Comparison of ENCODE assay signal across 27 mouse cellular contexts in genomic region chr7:46983280-46983679, GRCm38 (mm10). TPM values are rescaled to one million over a fixed set of nuclear protein-coding genes. Genes with fewer than 3 reads are reported as not detected.
DNase-seq lines count a peak whose midpoint lies in the region; TF ChIP-seq lines count a peak whose summit lies in the region.
"Had no signal": no experiment of that assay in that cellular context is flagged by ENCODE, and none has a peak within 500 bp of the region (broad histone marks: within the 10 kb centered on the region; RNA-seq: fewer than 3 reads in every experiment).

Gene Gm9999 (plus strand): TSS chr7:46983580.

- TF ChIP-seq EP300 in MEL (IDR thresholded peaks at IDR 0.05; ENCODE audit: low read depth in 1 of 2, low read length in 2 of 2), result no peak

- TF ChIP-seq POLR2A in testis, adult 2 months (IDR thresholded peaks at IDR 0.05; ENCODE audit: control insufficient read depth, low read depth, low read length), result no peak
- no peak for TF ChIP-seq POLR2A in MEL (IDR thresholded peaks at IDR 0.05; ENCODE audit: control insufficient read depth in 1 of 2, insufficient read depth in 1 of 2, low read depth in 1 of 2, low read length in 2 of 2, poor library complexity in 1 of 2)

- no peaks in the 10 kb centered on the region for H3K4me1 ChIP-seq in testis, adult 2 months (ENCODE audit: control insufficient read depth, insufficient read depth, low read length)
- H3K4me1 ChIP-seq in MEL (ENCODE audit: control insufficient read depth in 1 of 2, insufficient read depth in 2 of 2, low read length in 2 of 2), result no peaks in the 10 kb centered on the region

- no peaks in the 10 kb centered on the region for H3K9me3 ChIP-seq in MEL (replicated peaks; ENCODE audit: insufficient read depth, low read length)
- H3K9me3 ChIP-seq: G1E had no signal

- TF ChIP-seq RAD21 in MEL (IDR thresholded peaks at IDR 0.05; ENCODE audit: low read depth, low read length), result no peak

- no peaks in the 10 kb centered on the region for H3K36me3 ChIP-seq in testis, adult 2 months (ENCODE audit: control insufficient read depth, insufficient read depth, low read length)
- H3K36me3 ChIP-seq in C2C12 (ENCODE audit: control insufficient read depth, insufficient read depth) (no peaks in the 10 kb centered on the region), MEL (ENCODE audit: control insufficient read depth in 1 of 2, insufficient read depth in 2 of 2, low read length in 2 of 2) (no peaks in the 10 kb centered on the region)
- H3K36me3 ChIP-seq: G1E had no signal

- peak within 1 kb of the TSS; percentile 61 for H3K27ac ChIP-seq in testis, adult 2 months (ENCODE audit: control insufficient read depth, insufficient read depth, low read depth, low read length)
- no peak within 1 kb of the TSS for H3K27ac ChIP-seq in MEL (ENCODE audit: control insufficient read depth, low read depth, low read length)

- H3K27me3 ChIP-seq in testis, adult 2 months (ENCODE audit: control insufficient read depth, insufficient read depth, low read length), result no peaks in the 10 kb centered on the region
- H3K27me3 ChIP-seq in C2C12 (ENCODE audit: control insufficient read depth, insufficient read depth, insufficient read length), result no peaks in the 10 kb centered on the region
- peaks cover 0 to 3% of the 10 kb centered on the region in 2 experiments; a peak in 2 of 4 replicates for H3K27me3 ChIP-seq in MEL (ENCODE audit: control insufficient read depth in 1 of 2, insufficient read depth in 2 of 2, low read length in 2 of 2)
- H3K27me3 ChIP-seq: CH12.LX, Patski had no signal

- no peaks in the 10 kb centered on the region for H3K79me3 ChIP-seq in C2C12 (ENCODE audit: low read depth)

- H3K4me3 ChIP-seq in testis, adult 2 months (ENCODE audit: control insufficient read depth, low read depth, low read length), result peak within 1 kb of the TSS; percentile 89
- H3K4me3 ChIP-seq in C2C12 (ENCODE audit: insufficient read depth, poor library complexity, severe bottlenecking), result no peak within 1 kb of the TSS
- no peak within 1 kb of the TSS for H3K4me3 ChIP-seq in MEL (ENCODE audit: control insufficient read depth in 1 of 2, insufficient read depth in 1 of 2, low read depth in 2 of 2, low read length in 2 of 2)

- DNase-seq in testis, postnatal 14 days (ENCODE audit: low spot score), result no peak
- no peak for DNase-seq in MEL (ENCODE audit: low read depth, low spot score)
- DNase-seq in left cerebral cortex, adult 18-20 months (ENCODE audit: low spot score in 2 of 2), result no peak
- DNase-seq in thymus, adult 18-20 months, result no peak
- DNase-seq: adrenal gland, adult 2 months; adrenal gland, adult 8-10 months; adrenal gland, postnatal 10 days; adrenal gland, postnatal 14 days; adrenal gland, postnatal 25 days; adrenal gland, postnatal 36 days; B cell, adult 2 months; cerebellum, adult 11 months; cerebellum, adult 11-12 months; cerebellum, adult 18-20 months; cerebellum, adult 2 months; cerebellum, adult 8-10 months had no signal

- no peaks in the 10 kb centered on the region for H3K79me2 ChIP-seq in C2C12 (ENCODE audit: control insufficient read depth, insufficient read depth)
- H3K79me2 ChIP-seq in MEL (ENCODE audit: control insufficient read depth, insufficient read depth, low read length, poor library complexity), result no peaks in the 10 kb centered on the region

- H3K9ac ChIP-seq in MEL (ENCODE audit: control insufficient read depth, low read depth, low read length, poor library complexity, severe bottlenecking), result no peak within 1 kb of the TSS

- H3ac ChIP-seq in C2C12 (ENCODE audit: control insufficient read depth, insufficient read length, low read depth), result no peak within 1 kb of the TSS

- no peak for TF ChIP-seq CTCF in testis, adult 2 months (IDR thresholded peaks at IDR 0.05; ENCODE audit: control insufficient read depth, insufficient read depth, insufficient replicate concordance, low read depth, low read length)
- TF ChIP-seq CTCF in C2C12 (IDR thresholded peaks at IDR 0.05; ENCODE audit: control insufficient read depth, insufficient read depth, insufficient read length) (no peak), MEL (IDR thresholded peaks at IDR 0.05 in 2 of 3, conservative IDR thresholded peaks at IDR 0.05 in 1 of 3; ENCODE audit: control insufficient read depth in 1 of 3, insufficient read depth in 1 of 3, low read depth in 2 of 3, low read length in 3 of 3, poor library complexity in 1 of 3, severe bottlenecking in 1 of 3) (no peak)

TF ChIP-seq in C2C12, 6 proteins besides CTCF, POLR2A, EP300 and RAD21:
- TF ChIP-seq USF1 (IDR thresholded peaks at IDR 0.05; ENCODE audit: low read depth) (peak; percentile 36), CEBPB (IDR thresholded peaks at IDR 0.05; ENCODE audit: low read depth) (no peak), MYOD1 (IDR thresholded peaks at IDR 0.05; ENCODE audit: control insufficient read depth, insufficient read length, low read depth) (no peak), MAX (IDR thresholded peaks at IDR 0.05) (no peak)

TF ChIP-seq in MEL, 35 proteins besides CTCF, POLR2A, EP300 and RAD21:
- TF ChIP-seq MAX (IDR thresholded peaks at IDR 0.05; ENCODE audit: low read length) (no peak), USF1 (IDR thresholded peaks at IDR 0.05; ENCODE audit: low read depth, low read length) (peak; percentile 30; the same call in 1 of the 2 replicates), TBP (IDR thresholded peaks at IDR 0.05; ENCODE audit: low read depth, low read length) (no peak), GATA1 (IDR thresholded peaks at IDR 0.05; ENCODE audit: low read depth, low read length) (no peak), UBTF (IDR thresholded peaks at IDR 0.05; ENCODE audit: borderline replicate concordance, insufficient read depth, low read depth, low read length) (no peak), POLR2AphosphoS5 (IDR thresholded peaks at IDR 0.05; ENCODE audit: borderline replicate concordance, low read depth, low read length) (no peak), TCF12 (IDR thresholded peaks at IDR 0.05; ENCODE audit: low read depth, low read length) (no peak)

RNA-seq across cellular contexts. Expression of gene Gm9999, which starts in this region (rescaled TPM):
- 1,349 and 1,518 TPM in 2 replicates for polyA plus RNA-seq in testis, adult 2 months (2012; rRNA removed)
- polyA plus RNA-seq in C2C12 (2012; fragmentation: generic; extraction: Trizol) (not detected), MEL (2012; ENCODE audit: insufficient read depth in 1 of 2, insufficient read length in 2 of 2, low read depth in 1 of 2, low replicate concordance in 2 of 2, missing spikeins in 1 of 2) (not detected)
- not detected in 2 replicates for total RNA-seq in MEL (2012; rRNA removed)
- not detected for total RNA-seq in left cerebral cortex, adult 18-20 months (2021)
- total RNA-seq: adrenal gland, adult 18-20 months; adrenal gland, adult 2 months; adrenal gland, adult 8-10 months; adrenal gland, postnatal 10 days; adrenal gland, postnatal 14 days; adrenal gland, postnatal 25 days; adrenal gland, postnatal 36 days; adrenal gland, postnatal 4 days; CH12.LX; ES-E14 had no signal
- polyA plus RNA-seq: activated CD4-positive, CD25-positive, alpha-beta regulatory T cell, adult 4 months; adrenal gland, adult 2 months; brain, embryonic 14.5 days; CD4-positive, CD25-positive, alpha-beta regulatory T cell, adult 4 months; cerebellum, adult 2 months; G1E; Patski had no signal

Comparison
In these comparisons a context has a peak if more than half of its experiments do, and no peak if none do; other contexts are left out.
1. RNA of gene Gm9999 (polyA plus RNA-seq): 1,349 to 1,518 TPM in testis, adult 2 months; not detected in C2C12 (single experiment) and not detected in MEL; every median in the first group is over 1,000 times any median in the second.